Mouse (Mus musculus): ENCODE results near the gene Zfp184. TPM values are rescaled to one million over a fixed set of nuclear protein-coding genes. Genes with fewer than 3 reads are reported as not detected.

Zfp184 gene
- polyA plus RNA-seq (2015; fragmentation: Nextera tagmentation; extraction: Ambion mirVana), result 1.5 and 1.9 TPM in 2 replicates

DNA sequence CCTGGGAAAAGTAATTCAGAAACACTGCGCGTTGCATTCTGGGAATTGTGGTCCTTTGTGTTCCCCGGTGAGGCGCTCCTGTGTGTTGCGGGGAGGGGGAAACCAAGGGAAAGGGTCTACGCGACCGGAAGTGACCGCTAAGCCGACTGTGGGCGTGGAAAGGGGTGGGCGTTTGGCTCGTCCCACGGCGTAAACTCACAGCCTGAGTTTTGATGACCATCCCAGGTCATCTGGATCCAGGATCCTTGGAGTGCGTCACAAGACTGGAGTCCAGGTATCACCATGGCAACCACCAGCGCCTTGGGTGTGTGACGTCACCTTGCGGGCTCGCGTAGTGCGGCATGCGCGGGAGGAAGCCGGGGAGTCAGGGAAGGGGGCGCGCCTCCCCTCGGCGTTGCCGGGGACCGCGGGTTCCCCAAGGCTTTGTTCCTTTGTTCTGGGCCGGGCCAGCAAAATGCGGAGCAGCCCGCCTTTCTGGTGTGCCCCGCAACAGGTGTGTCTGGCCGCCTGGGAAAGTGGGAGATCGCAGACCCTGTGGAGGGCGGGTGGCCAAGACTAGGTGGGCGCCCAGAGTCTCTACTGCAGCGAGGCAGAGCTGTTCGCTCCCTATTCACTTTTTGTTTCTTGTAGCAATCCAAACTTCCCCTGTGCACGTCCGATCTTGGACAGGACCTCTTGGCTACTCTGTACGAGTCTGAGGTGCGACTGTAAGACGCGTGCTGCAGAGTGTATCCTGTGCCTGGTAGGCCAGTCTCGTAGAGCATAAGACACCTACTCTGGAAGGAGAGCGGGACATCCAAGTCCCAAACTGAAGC, at the start of gene Zfp184:
Zfp184 (plus strand) TSS at position 169 of the 815 bp plus-strand sequence.

GRCm38 (mm10) chr13:21980981-21981802, 36.3 kb downstream of the Zfp184 start, which contains the start of gene Pom121l2:
Gene Pom121l2 (plus strand): TSS chr13:21981194.

DNA sequence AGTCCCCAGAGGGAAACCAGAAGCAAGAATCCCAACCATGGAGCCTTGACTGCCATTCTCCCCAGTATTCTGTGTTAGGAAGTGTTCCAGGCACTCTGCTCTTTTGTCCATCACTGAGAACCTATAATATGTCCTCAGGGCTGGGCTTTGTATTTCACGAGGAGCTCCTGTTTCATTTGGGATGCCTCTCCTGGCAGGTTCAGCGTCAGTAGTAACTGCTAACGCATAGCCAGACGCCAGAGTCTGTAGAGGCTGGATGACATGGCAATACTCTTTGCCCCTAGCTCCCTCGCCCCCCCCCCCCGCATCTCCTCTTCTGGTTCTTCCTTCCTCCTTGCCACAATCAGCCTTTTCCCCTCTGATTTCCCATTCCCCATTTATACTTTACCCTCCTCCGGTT, 64.7 kb downstream of the Zfp184 start, which contains the start of gene Prss16:
Prss16 (minus strand) TSS at position 101 of the 400 bp plus-strand sequence.

MicroRNAs encoded within 50 kb of the gene (microRNA counts, 519-probe panel; counts per million panel counts)
- 3,912 counts per million, percentile 15 among the panel's probes with 10 or more counts for microRNA mmu-miR-1983

Other genes with a start within 250 kb of the Zfp184 start
- gene Olfr1359, start 247.0 kb upstream of the Zfp184 start, polyA plus RNA-seq (2015; fragmentation: Nextera tagmentation; extraction: Ambion mirVana), result not detected in 2 replicates
- gene Hist1h2bl, start 229.0 kb upstream of the Zfp184 start, polyA plus RNA-seq (2015; fragmentation: Nextera tagmentation; extraction: Ambion mirVana), result 4.7 and 5.7 TPM in 2 replicates
- gene Hist1h2ai, start 228.7 kb upstream of the Zfp184 start, polyA plus RNA-seq (2015; fragmentation: Nextera tagmentation; extraction: Ambion mirVana), result 57.8 and 92.8 TPM in 2 replicates
- gene Hist1h3h, start 227.4 kb upstream of the Zfp184 start, polyA plus RNA-seq (2015; fragmentation: Nextera tagmentation; extraction: Ambion mirVana), result 33.5 and 37.1 TPM in 2 replicates
- 7.3 and 10.3 TPM in 2 replicates for gene Hist1h2bm, start 223.1 kb upstream of the Zfp184 start, polyA plus RNA-seq (2015; fragmentation: Nextera tagmentation; extraction: Ambion mirVana)
- 0.62 and 0.67 TPM in 2 replicates for gene Hist1h4j, start 210.0 kb upstream of the Zfp184 start, polyA plus RNA-seq (2015; fragmentation: Nextera tagmentation; extraction: Ambion mirVana)
- 14.9 and 17.9 TPM in 2 replicates for gene Hist1h4k, start 194.6 kb upstream of the Zfp184 start, polyA plus RNA-seq (2015; fragmentation: Nextera tagmentation; extraction: Ambion mirVana)
- 201 and 221 TPM in 2 replicates for gene Hist1h2ak, start 191.3 kb upstream of the Zfp184 start, polyA plus RNA-seq (2015; fragmentation: Nextera tagmentation; extraction: Ambion mirVana)
- 32.0 and 36.8 TPM in 2 replicates for gene Hist1h2bn, start 191.0 kb upstream of the Zfp184 start, polyA plus RNA-seq (2015; fragmentation: Nextera tagmentation; extraction: Ambion mirVana)
- gene Hist1h1b, start 164.5 kb upstream of the Zfp184 start, polyA plus RNA-seq (2015; fragmentation: Nextera tagmentation; extraction: Ambion mirVana), result 52.6 and 68.3 TPM in 2 replicates
- 233 and 297 TPM in 2 replicates for gene Hist1h3i, start 161.7 kb upstream of the Zfp184 start, polyA plus RNA-seq (2015; fragmentation: Nextera tagmentation; extraction: Ambion mirVana)
- 27.1 and 37.7 TPM in 2 replicates for gene Hist1h2an, start 157.9 kb upstream of the Zfp184 start, polyA plus RNA-seq (2015; fragmentation: Nextera tagmentation; extraction: Ambion mirVana)
- 4.5 and 7.4 TPM in 2 replicates for gene Hist1h2bp, start 157.6 kb upstream of the Zfp184 start, polyA plus RNA-seq (2015; fragmentation: Nextera tagmentation; extraction: Ambion mirVana)
- 43.0 and 51.7 TPM in 2 replicates for gene Hist1h2bq, start 134.9 kb upstream of the Zfp184 start, polyA plus RNA-seq (2015; fragmentation: Nextera tagmentation; extraction: Ambion mirVana)
- gene Hist1h2ao, start 134.6 kb upstream of the Zfp184 start, polyA plus RNA-seq (2015; fragmentation: Nextera tagmentation; extraction: Ambion mirVana), result not detected in 2 replicates
- gene Hist1h4m, start 133.3 kb upstream of the Zfp184 start, polyA plus RNA-seq (2015; fragmentation: Nextera tagmentation; extraction: Ambion mirVana), result not detected in 2 replicates
- gene Hist1h4n, start 112.9 kb upstream of the Zfp184 start, polyA plus RNA-seq (2015; fragmentation: Nextera tagmentation; extraction: Ambion mirVana), result 24.4 and 26.3 TPM in 2 replicates
- 7,403 and 9,418 TPM in 2 replicates for gene Hist1h2ap, start 111.6 kb upstream of the Zfp184 start, polyA plus RNA-seq (2015; fragmentation: Nextera tagmentation; extraction: Ambion mirVana)
- gene Hist1h2br, start 111.4 kb upstream of the Zfp184 start, polyA plus RNA-seq (2015; fragmentation: Nextera tagmentation; extraction: Ambion mirVana), result 45.1 and 54.8 TPM in 2 replicates
- gene Pom121l2, start 36.1 kb downstream of the Zfp184 start, polyA plus RNA-seq (2015; fragmentation: Nextera tagmentation; extraction: Ambion mirVana), result not detected in 2 replicates
- gene Prss16, start 64.6 kb downstream of the Zfp184 start, polyA plus RNA-seq (2015; fragmentation: Nextera tagmentation; extraction: Ambion mirVana), result 1.4 and 2.5 TPM in 2 replicates
- 25.1 and 47.6 TPM in 2 replicates for gene Hist1h2ah, start 90.5 kb downstream of the Zfp184 start, polyA plus RNA-seq (2015; fragmentation: Nextera tagmentation; extraction: Ambion mirVana)
- gene Hist1h2bk, start 90.8 kb downstream of the Zfp184 start, polyA plus RNA-seq (2015; fragmentation: Nextera tagmentation; extraction: Ambion mirVana), result 3.8 and 5.7 TPM in 2 replicates
- gene Hist1h4i, start 96.3 kb downstream of the Zfp184 start, polyA plus RNA-seq (2015; fragmentation: Nextera tagmentation; extraction: Ambion mirVana), result 37.1 and 47.6 TPM in 2 replicates
- 28.2 and 38.3 TPM in 2 replicates for gene Hist1h2ag, start 97.8 kb downstream of the Zfp184 start, polyA plus RNA-seq (2015; fragmentation: Nextera tagmentation; extraction: Ambion mirVana)
- gene Hist1h2bj, start 98.1 kb downstream of the Zfp184 start, polyA plus RNA-seq (2015; fragmentation: Nextera tagmentation; extraction: Ambion mirVana), result 13.1 and 14.6 TPM in 2 replicates
- gene Vmn1r188, start 139.3 kb downstream of the Zfp184 start, polyA plus RNA-seq (2015; fragmentation: Nextera tagmentation; extraction: Ambion mirVana), result not detected in 2 replicates
- gene Vmn1r189, start 160.7 kb downstream of the Zfp184 start, polyA plus RNA-seq (2015; fragmentation: Nextera tagmentation; extraction: Ambion mirVana), result not detected in 2 replicates
- gene Vmn1r191, start 238.9 kb downstream of the Zfp184 start, polyA plus RNA-seq (2015; fragmentation: Nextera tagmentation; extraction: Ambion mirVana), result not detected in 2 replicates
- gene Vmn1r192, start 246.0 kb downstream of the Zfp184 start, polyA plus RNA-seq (2015; fragmentation: Nextera tagmentation; extraction: Ambion mirVana), result not detected in 2 replicates